Mouse (Mus musculus) CH12.LX (cell line): ENCODE measurements around the gene Smdt1. TPM values are rescaled to one million over a fixed set of nuclear protein-coding genes. Genes with fewer than 3 reads are reported as not detected.

Source experiments
- DNase-seq: peaks from one replicate; pipeline ENCODE4 v3.0.0-alpha.2; 2013; ENCODE audit errors: extremely low read depth
- H3K27ac ChIP-seq: 2 replicates; pipeline ENCODE4 v1.5.1; 2012; ENCODE audit warnings: low read depth, mild to moderate bottlenecking, control low read depth, moderate library complexity; ENCODE audit not compliant: insufficient read depth
- H3K27me3 ChIP-seq: replicated peaks from 2 replicates; pipeline ENCODE3; 2012; ENCODE audit warnings: inconsistent platforms
- H3K36me3 ChIP-seq, 2 experiments: replicated peaks in 1 of 2; 2 replicates each; pipeline versions ENCODE3 to v1.6.1; 2012; ENCODE audit warnings: inconsistent platforms in 1 of 2, low read length in 1 of 2, mild to moderate bottlenecking in 1 of 2, mixed read lengths in 1 of 2, moderate library complexity in 1 of 2; ENCODE audit not compliant: control insufficient read depth in 1 of 2, insufficient read depth in 1 of 2
- H3K4me1 ChIP-seq, 2 experiments: 2 replicates each; pipeline ENCODE4 v1.6.1; 2012; ENCODE audit warnings: inconsistent platforms in 1 of 2, moderate library complexity in 1 of 2; ENCODE audit not compliant: insufficient read depth in 2 of 2, control insufficient read depth in 1 of 2
- H3K4me2 ChIP-seq: 2 replicates; pipeline ENCODE4 v1.6.1; 2012; ENCODE audit warnings: low read depth, mild to moderate bottlenecking, control low read depth; ENCODE audit not compliant: poor library complexity, insufficient read depth, severe bottlenecking
- H3K4me3 ChIP-seq, 3 experiments: fragments of 150-350 bp in 1 of 3; sonication (generic) in 1 of 3; replicated peaks in 1 of 3; 2 replicates each; pipeline versions ENCODE3 to v1.5.1; 2011 to 2012; ENCODE audit warnings: low read depth in 2 of 3, low read length in 2 of 3, mild to moderate bottlenecking in 2 of 3, moderate library complexity in 2 of 3, control low read depth in 1 of 3, improper control_type of control experiment in 1 of 3, inconsistent platforms in 1 of 3, mixed read lengths in 1 of 3; ENCODE audit not compliant: poor library complexity in 1 of 3
- H3K79me2 ChIP-seq: replicated peaks from 2 replicates; pipeline ENCODE4 v1.6.1; 2012; ENCODE audit warnings: mild to moderate bottlenecking, moderate library complexity; ENCODE audit not compliant: control insufficient read depth, poor library complexity, insufficient read depth, severe bottlenecking; ENCODE audit errors: extremely low read depth
- H3K9ac ChIP-seq: 2 replicates; pipeline ENCODE4 v1.6.1; 2012; ENCODE audit warnings: low read depth, mild to moderate bottlenecking, control low read depth, moderate library complexity; ENCODE audit not compliant: insufficient read depth
- H3K9me3 ChIP-seq: replicated peaks from 2 replicates; pipeline ENCODE3; 2012; ENCODE audit warnings: low read length, inconsistent platforms, mixed read lengths
- BHLHE40 ChIP-seq: IDR thresholded peaks from 2 replicates; pipeline ENCODE4 v1.6.1; 2011; ENCODE audit warnings: mild to moderate bottlenecking, low read depth, low read length, improper control_type of control experiment
- CHD1 ChIP-seq: IDR thresholded peaks from 2 replicates; pipeline ENCODE4 v1.6.1; 2012; ENCODE audit warnings: low read depth, low read length, improper control_type of control experiment, inconsistent platforms
- CTCF ChIP-seq, 2 experiments: IDR thresholded peaks in 1 of 2; conservative IDR thresholded peaks in 1 of 2; 2 replicates each; pipeline ENCODE4 v1.5.1; 2011 to 2012; ENCODE audit warnings: low read depth in 2 of 2, low read length in 2 of 2, improper control_type of control experiment in 1 of 2, inconsistent platforms in 1 of 2, mild to moderate bottlenecking in 1 of 2, moderate library complexity in 1 of 2
- E2F4 ChIP-seq: IDR thresholded peaks from 2 replicates; pipeline ENCODE4 v1.6.1; 2011; ENCODE audit warnings: low read depth, low read length, improper control_type of control experiment; ENCODE audit not compliant: insufficient replicate concordance
- ELF1 ChIP-seq: IDR thresholded peaks from 2 replicates; pipeline ENCODE4 v1.6.1; 2014; ENCODE audit warnings: low read depth, mild to moderate bottlenecking, inconsistent platforms, low read length, improper control_type of control experiment
- EP300 ChIP-seq: IDR thresholded peaks from 2 replicates; pipeline ENCODE4 v1.6.1; 2011; ENCODE audit warnings: low read length, improper control_type of control experiment
- GABPA ChIP-seq: IDR thresholded peaks from 2 replicates; pipeline ENCODE4 v1.6.1; 2012; ENCODE audit warnings: low read depth, low read length, improper control_type of control experiment, inconsistent platforms; ENCODE audit not compliant: insufficient replicate concordance
- HCFC1 ChIP-seq: IDR thresholded peaks from 2 replicates; pipeline ENCODE4 v1.6.1; 2012; ENCODE audit warnings: low read depth, mild to moderate bottlenecking, inconsistent platforms, low read length, improper control_type of control experiment
- IRF4 ChIP-seq: IDR thresholded peaks from 2 replicates; pipeline ENCODE4 v1.6.1; 2014; ENCODE audit warnings: low read depth, mild to moderate bottlenecking, inconsistent platforms, low read length, improper control_type of control experiment
- KAT2A ChIP-seq: IDR thresholded peaks from 2 replicates; pipeline ENCODE4 v1.6.1; 2012; ENCODE audit warnings: low read length, improper control_type of control experiment, inconsistent platforms; ENCODE audit not compliant: insufficient replicate concordance
- MAFK ChIP-seq: IDR thresholded peaks from 2 replicates; pipeline ENCODE4 v1.6.1; 2011; ENCODE audit warnings: low read length, improper control_type of control experiment; ENCODE audit not compliant: insufficient replicate concordance
- MAZ ChIP-seq: IDR thresholded peaks from 2 replicates; pipeline ENCODE4 v1.6.1; 2012; ENCODE audit warnings: low read depth, mild to moderate bottlenecking, inconsistent platforms, low read length, improper control_type of control experiment, moderate library complexity
- MEF2A ChIP-seq: IDR thresholded peaks from 2 replicates; pipeline ENCODE4 v1.6.1; 2014; ENCODE audit warnings: low read depth, mild to moderate bottlenecking, inconsistent platforms, low read length, improper control_type of control experiment, borderline replicate concordance
- MYC ChIP-seq: IDR thresholded peaks from 2 replicates; pipeline ENCODE4 v1.6.1; 2011; ENCODE audit warnings: low read depth, mild to moderate bottlenecking, improper control_type of control experiment, low read length
- NELFE ChIP-seq: IDR thresholded peaks from 2 replicates; pipeline ENCODE4 v1.6.1; 2011; ENCODE audit warnings: low read depth, low read length, improper control_type of control experiment
- NRF1 ChIP-seq: IDR thresholded peaks from 2 replicates; pipeline ENCODE4 v1.6.1; 2014; ENCODE audit warnings: low read depth, mild to moderate bottlenecking, inconsistent platforms, low read length, improper control_type of control experiment, moderate library complexity
- PAX5 ChIP-seq: IDR thresholded peaks from 2 replicates; pipeline ENCODE4 v1.6.1; 2012; ENCODE audit warnings: low read length, inconsistent platforms, mixed read lengths
- POLR2A ChIP-seq: IDR thresholded peaks from 2 replicates; pipeline ENCODE4 v1.6.1; 2011; ENCODE audit warnings: low read depth, mild to moderate bottlenecking, improper control_type of control experiment, low read length
- POLR2AphosphoS2 ChIP-seq: IDR thresholded peaks from 2 replicates; pipeline ENCODE4 v1.6.1; 2011; ENCODE audit warnings: low read depth, low read length, improper control_type of control experiment
- RAD21 ChIP-seq: IDR thresholded peaks from 2 replicates; pipeline ENCODE4 v1.6.1; 2011; ENCODE audit warnings: low read depth, mild to moderate bottlenecking, low read length, improper control_type of control experiment, moderate library complexity
- SIN3A ChIP-seq: IDR thresholded peaks from 2 replicates; pipeline ENCODE4 v1.6.1; 2012; ENCODE audit warnings: low read length, improper control_type of control experiment, inconsistent platforms
- TBP ChIP-seq: conservative IDR thresholded peaks from 2 replicates; pipeline ENCODE4 v1.6.1; 2011; ENCODE audit warnings: low read depth, low read length, improper control_type of control experiment
- USF2 ChIP-seq: conservative IDR thresholded peaks from 2 replicates; pipeline ENCODE4 v1.6.1; 2011; ENCODE audit warnings: low read depth, low read length, improper control_type of control experiment
- ZC3H11A ChIP-seq: IDR thresholded peaks from 2 replicates; pipeline ENCODE4 v1.6.1; 2012; ENCODE audit warnings: low read depth, mild to moderate bottlenecking, inconsistent platforms, low read length, improper control_type of control experiment
- ZKSCAN1 ChIP-seq: IDR thresholded peaks from 2 replicates; pipeline ENCODE4 v1.6.1; 2012; ENCODE audit warnings: low read depth, inconsistent platforms, low read length, improper control_type of control experiment, borderline replicate concordance
- ZNF384 ChIP-seq: IDR thresholded peaks from 2 replicates; pipeline ENCODE4 v1.6.1; 2012; ENCODE audit warnings: low read depth, low read length, improper control_type of control experiment, inconsistent platforms
- dilution Hi-C: fragments of 300-500 bp; cut with MboI; formaldehyde crosslinking; loops from 2 replicates; pipeline ENCODE4 v1.14.3; 2020; ENCODE audit warnings: low sequenced_read_pairs; ENCODE audit not compliant: extremely low pct_unique_long_range_greater_than_20kb, extremely low pct_ligation_motif_present
- in situ Hi-C: fragments of 300-500 bp; cut with MboI; formaldehyde crosslinking; loops from 3 replicates; pipeline ENCODE4 v1.14.3; 2019; ENCODE audit warnings: low sequenced_read_pairs, low pct_ligation_motif_present, low pct_unique_long_range_greater_than_20kb, mixed read lengths
- polyA plus RNA-seq: library from polyadenylated mRNA; unstranded; fragments of >175 nt; gene quantifications from 2 replicates; pipeline ENCODE4 v1.2.1, GENCODE M21; 2012; ENCODE audit warnings: low read depth; ENCODE audit not compliant: insufficient read length
- total RNA-seq, 2 experiments: library from RNA; depleted of rRNA; stranded (reverse); fragments of 300-350 nt in 1 of 2; fragments of >200 nt in 1 of 2; gene quantifications; 2 replicates each; pipeline ENCODE4 v1.2.3; 2012 to 2014

The Smdt1 gene
- total and polyA plus RNA-seq, 3 experiments: 112 to 171 (median 138) TPM

DNA sequence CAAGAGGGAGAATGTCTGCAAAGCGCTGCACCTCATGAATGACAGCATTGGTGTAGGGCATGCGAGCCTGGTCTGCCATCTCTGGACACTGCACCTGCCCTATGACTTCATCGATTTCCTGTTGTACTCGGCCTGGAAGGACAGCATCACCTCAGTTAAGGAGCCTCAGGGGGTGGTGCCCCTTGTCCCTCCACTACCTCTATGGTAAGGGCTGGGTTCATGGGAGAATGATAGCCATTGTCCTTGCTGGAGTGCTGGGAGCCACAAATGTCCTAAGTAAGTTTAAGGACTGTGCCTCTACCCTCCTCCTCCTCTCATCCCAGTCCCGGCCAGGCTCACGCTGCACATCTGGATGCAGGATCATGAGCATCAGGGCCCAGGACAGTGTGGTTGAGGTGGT, 33.7 kb downstream of the Smdt1 start:
- Histone ChIP-seq H3K4me3 (no peak overlapping the region), H3K4me1 (peaks cover 0 to 8% of the 10 kb centered on the region in 2 experiments; a peak in 2 of 4 replicates), H3K27me3 (peaks cover 64% of the 10 kb centered on the region), H3K36me3 (no peaks in the 10 kb centered on the region), H3K9ac (no peak overlapping the region), H3K27ac (no peak overlapping the region), H3K79me2 (no peaks in the 10 kb centered on the region), H3K9me3 (no peaks in the 10 kb centered on the region), H3K4me2 (no peak overlapping the region)
- no peak for DNase-seq
- in situ Hi-C loops (no loop called here), dilution Hi-C loops (no loop called here)
- TF ChIP-seq MEF2A (no peak), TBP (no peak), ZC3H11A (no peak), CTCF (conservative IDR thresholded peaks at IDR 0.05 in 1 of 2, IDR thresholded peaks at IDR 0.05 in 1 of 2; ENCODE audit: low read depth in 2 of 2, low read length in 2 of 2) (no peak), IRF4 (no peak), USF2 (no peak), HCFC1 (no peak), RAD21 (no peak), NRF1 (no peak), SIN3A (no peak), BHLHE40 (no peak), ZKSCAN1 (no peak), MYC (no peak), POLR2AphosphoS2 (no peak), ELF1 (no peak), GABPA (no peak)

DNA sequence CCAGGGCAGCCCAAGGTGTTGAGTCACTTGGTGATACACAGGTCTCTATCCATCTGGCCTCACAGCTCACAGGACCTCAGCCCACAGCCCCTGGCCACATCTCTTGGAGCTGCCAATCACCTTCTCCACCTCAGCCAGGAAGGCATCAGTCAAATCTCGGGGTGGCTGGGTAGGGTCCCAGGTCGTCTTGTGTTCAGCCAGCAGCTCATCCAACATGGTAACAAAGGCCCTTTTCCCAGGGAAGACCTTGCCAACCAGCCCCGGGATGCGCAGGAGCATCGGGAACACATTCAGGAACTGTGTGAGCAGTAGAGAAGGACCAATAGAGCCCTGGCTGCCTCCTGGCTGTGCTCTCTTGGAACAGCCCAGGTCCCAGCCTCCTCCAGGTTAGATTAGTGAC, 34.2 kb downstream of the Smdt1 start:
- dilution Hi-C loops (no loop called here), in situ Hi-C loops (no loop called here)
- Histone ChIP-seq H3K79me2 (no peaks in the 10 kb centered on the region), H3K4me1 (peaks cover 0 to 8% of the 10 kb centered on the region in 2 experiments; a peak in 2 of 4 replicates), H3K27ac (no peak overlapping the region), H3K27me3 (peaks cover 69% of the 10 kb centered on the region), H3K9ac (no peak overlapping the region), H3K4me2 (no peak overlapping the region), H3K4me3 (no peak overlapping the region), H3K36me3 (no peaks in the 10 kb centered on the region), H3K9me3 (no peaks in the 10 kb centered on the region)
- DNase-seq: no peak
- TF ChIP-seq NRF1: no peak
- TF ChIP-seq ZNF384: no peak
- no peak for TF ChIP-seq BHLHE40
- TF ChIP-seq NELFE: no peak
- TF ChIP-seq KAT2A: no peak
- no peak for TF ChIP-seq POLR2AphosphoS2
- TF ChIP-seq EP300: no peak
- no peak for TF ChIP-seq ZKSCAN1
- TF ChIP-seq MAZ: no peak
- TF ChIP-seq PAX5: no peak
- TF ChIP-seq E2F4: no peak
- TF ChIP-seq POLR2A: no peak
- no peak for TF ChIP-seq MAFK
- TF ChIP-seq CTCF (conservative IDR thresholded peaks at IDR 0.05 in 1 of 2, IDR thresholded peaks at IDR 0.05 in 1 of 2; ENCODE audit: low read depth in 2 of 2, low read length in 2 of 2): no peak
- no peak for TF ChIP-seq CHD1
- TF ChIP-seq ELF1: no peak
- TF ChIP-seq, all 38 proteins: peak for 0
